In the genomic region with DNA sequence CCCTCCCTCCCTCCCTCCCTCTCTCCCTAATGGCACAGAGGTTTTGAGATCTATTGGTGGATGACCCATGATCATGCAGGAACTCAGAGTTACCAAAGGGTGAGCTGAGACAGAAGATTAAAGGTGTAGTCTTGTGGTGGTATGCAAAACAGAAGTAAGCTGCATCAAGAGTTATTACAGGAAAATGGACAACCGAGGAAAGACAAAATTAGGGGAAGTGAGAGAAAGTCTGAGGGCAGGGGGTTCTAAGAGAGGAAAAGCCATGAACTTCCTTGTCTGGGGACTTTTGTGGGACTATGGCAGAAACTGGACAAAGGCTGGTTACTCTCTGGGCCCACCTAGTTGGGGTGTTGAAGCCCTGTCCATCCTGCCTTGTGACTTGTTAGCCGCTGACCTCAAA, we compare ENCODE assay signal across 2 mouse cellular contexts. TPM values are rescaled to one million over a fixed set of nuclear protein-coding genes. Genes with fewer than 3 reads are reported as not detected.
"Had no signal": no experiment of that assay in that cellular context is flagged by ENCODE, and none has a peak within 500 bp of the region (broad histone marks: within the 10 kb centered on the region; RNA-seq: fewer than 3 reads in every experiment).

No protein-coding gene starts in this region.

RNA-seq across cellular contexts. Expression of a gene that starts 11.1 kb away (rescaled TPM):
- total RNA-seq: left cerebral cortex, postnatal 14 days; midbrain, postnatal 0 days had no signal
